Mouse (Mus musculus) monocyte, adult 2 months (primary cell): ENCODE results near the gene Ajm1.
A peak's percentile ranks its signal among the peaks of the same experiment; 100 is the strongest.

Source experiments
- DNase-seq, 2 experiments: peaks; one replicate each; pipeline ENCODE4 v3.0.0; 2022; ENCODE audit warnings: low spot score in 2 of 2, low read depth in 1 of 2

Gene Ajm1

DNA sequence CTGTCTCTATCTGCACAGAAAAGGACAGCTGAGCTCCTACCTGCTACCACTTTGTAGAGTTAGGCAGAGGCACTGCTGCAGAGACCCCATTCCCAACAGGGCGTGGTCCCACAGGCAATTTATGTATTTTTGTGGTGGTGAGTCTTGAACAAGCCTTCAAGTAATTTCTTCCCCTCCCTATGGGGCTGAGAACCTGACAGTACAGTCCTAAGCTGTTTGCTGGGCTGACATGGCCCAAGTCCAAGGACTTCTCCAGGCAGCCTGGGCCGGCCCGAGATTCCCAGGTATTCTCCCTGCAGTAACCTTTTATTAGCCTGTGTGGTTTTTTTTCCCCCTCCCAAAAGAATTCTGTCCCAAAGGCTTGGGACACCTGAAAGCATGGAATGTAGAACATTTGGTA lies 2.6 kb upstream of the Ajm1 start:
- DNase-seq, result no peak

DNA sequence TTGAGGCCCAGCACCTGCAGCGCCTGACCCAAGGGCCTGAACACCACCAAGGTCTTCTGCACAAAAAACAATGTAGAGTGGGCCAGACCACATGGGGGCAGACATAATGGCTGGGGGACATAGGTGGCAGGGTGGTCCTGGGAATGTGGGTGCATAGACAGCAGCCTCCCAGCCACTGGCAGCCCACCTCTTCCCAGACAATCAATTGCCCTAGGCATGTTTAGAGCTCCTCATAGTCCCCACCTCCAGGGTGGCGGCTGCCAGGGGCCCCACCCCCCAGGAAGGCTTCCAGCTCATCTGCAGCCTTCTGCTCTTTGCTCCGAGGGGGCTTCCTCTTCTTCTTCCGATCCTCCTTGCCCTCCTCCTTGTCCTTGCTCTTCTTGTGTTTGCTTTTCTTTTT lies 2.0 kb upstream of the Ajm1 start:
- no peak for DNase-seq

DNA sequence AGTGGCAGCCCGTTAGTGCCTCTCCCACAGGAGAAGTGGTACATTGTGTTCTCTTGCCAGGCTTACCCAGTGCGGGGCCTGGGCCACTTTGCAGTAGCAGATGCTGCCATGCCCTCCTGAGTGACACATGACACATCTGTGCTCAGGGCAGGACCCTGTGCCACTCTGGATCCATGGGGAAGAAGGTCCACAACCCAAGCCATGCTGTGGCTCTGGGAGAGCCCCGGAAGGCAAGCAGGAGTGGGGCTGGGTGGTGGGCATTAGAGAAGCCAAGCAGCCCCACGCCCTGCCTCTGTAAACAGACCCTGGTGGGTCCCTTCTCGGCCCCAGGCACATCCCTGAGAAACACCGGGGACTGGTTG lies 1.5 kb upstream of the Ajm1 start:
- DNase-seq, result no peak

DNA sequence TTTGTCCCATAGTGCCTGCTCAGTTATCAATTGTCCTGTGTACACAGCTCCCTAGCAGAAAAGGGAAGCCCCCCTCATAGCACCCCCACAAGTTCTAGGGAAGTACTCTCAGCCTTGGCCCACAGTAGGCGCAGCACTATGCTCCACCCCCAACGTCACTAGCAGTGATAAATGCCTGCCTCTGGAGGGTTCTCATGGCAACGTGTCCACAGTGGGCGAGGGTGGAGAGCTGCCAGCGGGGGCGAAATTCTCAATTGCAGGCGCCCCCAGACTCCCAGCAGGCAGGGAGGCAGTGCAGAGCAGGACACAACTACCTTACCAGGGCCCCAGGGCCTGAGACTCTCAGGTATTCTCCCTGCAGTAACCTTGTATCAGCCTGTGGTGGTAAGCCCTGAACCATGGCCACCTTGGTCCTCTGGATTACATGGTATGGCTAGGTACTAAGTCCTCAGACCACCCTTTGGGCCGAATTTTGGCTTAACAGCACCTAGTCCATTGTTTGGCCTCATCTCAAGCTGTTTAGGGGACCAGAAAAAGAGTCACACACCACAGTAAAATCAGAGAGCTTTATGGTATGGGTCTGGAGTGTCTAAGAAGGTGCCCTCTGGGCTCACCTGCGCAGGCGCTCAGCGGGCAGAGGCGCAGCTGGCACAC lies 1.0 kb upstream of the Ajm1 start:
- no peak for DNase-seq

DNA sequence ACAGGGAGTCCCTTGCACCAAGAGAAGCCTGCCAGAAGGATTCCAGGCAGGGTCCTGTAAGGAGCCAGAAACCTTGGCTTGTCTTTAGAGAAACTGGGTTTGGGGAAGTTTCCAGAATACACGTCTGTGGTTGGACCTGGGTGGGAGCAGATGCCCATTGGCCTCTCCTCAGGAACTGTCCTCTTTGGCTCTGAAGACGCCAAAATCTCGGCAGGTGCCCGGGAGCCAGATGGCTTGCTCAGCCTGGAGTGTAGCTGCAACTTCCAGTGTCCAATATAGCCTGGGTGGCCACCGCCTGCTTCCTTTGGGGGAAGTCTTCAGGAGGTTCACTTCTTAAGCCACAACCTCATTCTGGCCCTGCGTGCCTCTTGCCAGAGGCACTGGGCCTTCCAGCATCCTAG lies 344 bp upstream of the Ajm1 start:
- DNase-seq, result peak in 1 of 2 experiments; percentile 27

DNA sequence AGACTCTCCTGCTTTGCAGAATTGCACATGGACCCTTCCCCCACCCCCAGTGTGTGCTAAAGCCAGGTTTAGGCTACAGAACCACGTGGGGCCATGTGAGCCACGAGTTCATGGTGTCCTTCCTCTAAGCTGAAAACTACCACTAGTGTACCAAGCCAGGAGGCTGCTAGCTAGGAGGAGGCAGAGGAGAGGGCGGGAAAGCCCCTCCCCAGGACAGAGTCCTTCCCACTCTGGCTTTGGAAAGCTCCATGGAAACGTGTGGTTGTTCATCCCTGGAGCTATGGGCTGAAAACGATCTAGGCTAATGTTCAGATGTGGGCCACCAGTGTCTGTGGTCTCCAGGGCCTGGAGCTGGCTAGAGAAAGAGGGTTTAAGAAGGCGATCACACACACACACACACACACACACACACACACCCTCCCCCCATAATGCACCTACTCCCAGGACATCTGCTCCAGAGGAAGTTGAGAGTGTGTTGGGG lies 896 bp downstream of the Ajm1 start:
- DNase-seq, result no peak

DNA sequence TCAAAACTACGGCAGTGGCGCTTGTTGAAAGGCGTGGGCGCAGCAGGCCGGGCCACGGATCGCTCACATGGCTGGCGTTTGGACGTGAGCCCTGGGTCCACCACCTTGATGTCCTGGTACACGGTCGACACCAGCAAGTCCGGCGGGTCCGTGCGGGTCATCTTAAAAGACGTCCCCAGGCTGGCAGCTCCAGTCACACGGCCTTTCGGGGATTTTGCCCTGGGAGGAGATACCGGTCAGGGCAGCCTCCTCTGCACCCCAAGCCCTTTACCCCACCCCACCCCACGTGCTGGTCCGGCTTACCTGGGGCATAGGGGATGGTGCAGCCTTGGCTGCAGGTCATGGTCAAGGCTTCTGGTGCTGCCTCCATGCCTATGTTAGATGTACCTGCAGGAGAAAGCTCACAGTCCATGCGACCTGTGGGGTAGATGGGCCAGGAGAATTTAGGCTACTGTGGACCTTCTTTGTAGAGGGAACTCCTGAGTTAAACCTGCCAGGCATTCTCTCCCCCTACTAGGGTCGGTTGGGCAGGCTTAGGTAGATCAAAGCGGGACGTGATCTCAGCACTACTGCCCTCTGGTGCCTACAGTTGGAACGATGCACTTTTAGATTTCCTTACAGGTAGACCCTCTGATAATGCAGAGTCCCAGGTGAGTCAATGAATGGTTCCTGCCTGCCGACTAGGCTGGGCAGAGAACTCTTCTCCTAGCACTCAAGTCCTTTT lies 1.7 kb downstream of the Ajm1 start:
- DNase-seq, result no peak

DNA sequence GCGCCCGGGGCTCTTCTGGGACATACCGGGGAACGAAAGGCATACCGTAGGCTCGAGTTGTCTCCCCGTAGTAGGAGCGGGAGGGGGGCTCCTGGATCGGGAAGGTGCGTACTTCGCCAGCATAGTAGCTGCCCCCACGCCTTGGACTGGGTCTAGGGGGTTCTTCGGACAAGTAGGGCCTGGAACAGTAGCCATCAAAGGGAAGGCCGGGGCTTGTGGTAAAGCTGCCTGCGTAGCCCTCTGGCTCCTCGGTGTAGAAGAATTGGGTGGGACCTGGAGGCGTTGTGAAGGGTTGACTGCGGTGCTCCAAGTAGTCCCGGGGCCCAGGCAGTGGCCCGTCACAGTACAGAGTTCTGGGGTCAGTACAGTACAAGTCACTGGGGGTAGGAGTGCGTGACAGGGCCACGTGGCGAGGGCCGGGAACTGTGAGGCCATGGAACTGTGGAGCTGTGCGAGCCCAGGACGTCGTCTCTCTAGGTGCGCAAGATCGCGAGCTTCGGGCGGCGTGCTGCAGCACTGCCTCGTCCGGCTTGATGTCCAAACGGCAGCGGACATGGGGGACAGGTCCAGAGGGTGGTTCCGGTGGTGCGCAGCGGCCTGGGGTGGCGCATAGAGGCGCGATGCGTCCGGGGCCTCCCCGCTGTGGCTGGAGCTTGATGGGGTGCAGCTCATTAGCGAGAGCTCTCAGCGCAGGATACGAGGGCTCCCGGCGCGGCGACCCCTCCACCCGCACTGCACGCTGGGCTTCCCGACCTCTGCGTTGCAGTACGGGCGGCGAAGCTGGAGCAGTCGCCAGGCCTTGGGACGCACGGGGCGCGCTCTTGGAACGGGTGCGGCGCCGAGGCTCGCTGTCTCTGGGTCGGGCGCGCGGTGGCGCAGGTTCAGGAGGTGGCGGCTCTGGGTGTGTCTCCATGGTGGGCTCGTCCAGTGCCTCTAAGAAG lies 2.5 kb downstream of the Ajm1 start:
- DNase-seq, result no peak

DNA sequence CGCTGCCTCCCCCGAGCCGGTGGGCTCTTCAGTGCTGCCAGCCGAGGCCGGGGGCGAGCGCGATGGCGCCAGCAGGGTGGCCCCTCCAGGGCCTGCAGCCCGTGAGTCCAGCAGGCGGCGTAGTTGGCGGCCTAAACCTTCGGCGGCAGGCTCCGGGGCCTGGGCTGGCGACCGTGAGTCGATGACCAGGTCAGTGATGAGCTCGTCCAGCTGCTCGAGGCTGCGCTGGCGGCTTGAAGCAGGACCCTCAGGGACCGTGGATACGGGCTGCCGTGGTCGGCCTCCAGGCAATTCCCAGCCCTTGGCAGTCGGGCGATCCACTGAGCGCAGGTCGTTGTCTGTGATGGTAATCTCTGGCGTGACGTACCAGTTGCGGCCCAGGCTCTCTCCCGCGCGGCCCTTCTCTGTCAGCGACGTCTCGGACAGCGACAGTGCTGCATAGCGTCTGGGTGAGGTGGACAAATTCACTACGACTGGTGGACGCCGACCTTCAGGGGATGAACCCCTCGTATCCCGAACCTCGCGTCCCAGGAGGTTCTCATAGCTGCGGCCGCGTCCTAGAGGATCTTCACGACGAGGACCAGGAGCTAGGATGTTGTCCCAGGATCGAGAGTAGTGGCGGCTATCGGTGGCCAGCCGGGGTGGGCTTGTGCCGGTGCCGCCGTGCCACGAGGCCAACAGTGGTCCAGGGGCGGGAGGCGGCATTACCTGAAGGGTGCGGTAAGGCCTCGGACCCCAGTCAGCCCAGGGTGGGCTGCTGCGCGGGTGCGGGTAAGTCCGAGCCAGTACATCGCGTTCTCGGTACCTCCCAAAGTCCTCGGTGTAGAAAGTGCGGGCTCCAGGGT lies 3.4 kb downstream of the Ajm1 start:
- no peak for DNase-seq

DNA sequence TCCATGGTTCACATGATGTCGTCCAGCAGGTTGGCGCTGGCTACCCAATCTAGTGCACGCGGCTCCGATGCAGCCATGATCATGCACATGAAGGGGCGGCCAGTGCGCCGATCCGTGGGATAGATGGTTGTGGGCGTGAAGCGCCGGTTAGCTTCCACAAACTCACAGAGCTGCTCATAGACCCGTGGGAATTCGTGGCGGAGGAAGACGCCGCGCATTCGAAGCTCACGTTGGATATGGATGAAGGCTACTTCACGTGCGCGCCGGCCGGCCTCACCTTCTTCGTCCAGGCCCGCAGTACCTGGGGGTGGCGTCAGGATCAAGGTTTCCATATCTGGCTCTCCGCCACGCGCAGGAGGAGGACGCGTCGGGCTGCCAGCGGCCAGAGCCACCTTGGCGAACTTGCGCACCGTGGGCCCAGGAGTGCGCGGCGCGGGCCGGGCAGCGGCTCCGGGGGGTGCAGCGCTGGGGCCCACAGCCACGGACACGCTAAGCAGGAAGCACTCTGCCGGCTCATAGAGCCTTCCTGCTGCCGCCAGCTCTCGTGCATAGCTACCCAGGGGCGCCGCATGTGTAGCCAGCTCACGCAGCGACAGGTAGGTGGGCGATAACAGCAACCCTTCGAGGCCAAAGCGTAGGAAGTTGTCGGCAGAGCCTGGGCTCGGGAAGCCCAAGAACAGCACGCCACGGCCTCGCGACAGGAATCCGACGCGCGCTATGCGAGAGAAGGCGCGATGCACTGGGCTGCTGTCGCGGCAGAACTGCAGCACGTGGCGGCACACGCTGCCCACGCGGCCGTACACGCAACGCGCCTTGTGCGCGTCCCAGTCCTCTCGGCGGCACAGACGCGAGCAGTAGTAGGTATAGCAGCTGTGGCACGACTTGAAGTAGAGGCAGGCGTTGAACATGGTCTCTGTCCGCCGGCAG lies 4.3 kb downstream of the Ajm1 start:
- DNase-seq, result no peak

DNA sequence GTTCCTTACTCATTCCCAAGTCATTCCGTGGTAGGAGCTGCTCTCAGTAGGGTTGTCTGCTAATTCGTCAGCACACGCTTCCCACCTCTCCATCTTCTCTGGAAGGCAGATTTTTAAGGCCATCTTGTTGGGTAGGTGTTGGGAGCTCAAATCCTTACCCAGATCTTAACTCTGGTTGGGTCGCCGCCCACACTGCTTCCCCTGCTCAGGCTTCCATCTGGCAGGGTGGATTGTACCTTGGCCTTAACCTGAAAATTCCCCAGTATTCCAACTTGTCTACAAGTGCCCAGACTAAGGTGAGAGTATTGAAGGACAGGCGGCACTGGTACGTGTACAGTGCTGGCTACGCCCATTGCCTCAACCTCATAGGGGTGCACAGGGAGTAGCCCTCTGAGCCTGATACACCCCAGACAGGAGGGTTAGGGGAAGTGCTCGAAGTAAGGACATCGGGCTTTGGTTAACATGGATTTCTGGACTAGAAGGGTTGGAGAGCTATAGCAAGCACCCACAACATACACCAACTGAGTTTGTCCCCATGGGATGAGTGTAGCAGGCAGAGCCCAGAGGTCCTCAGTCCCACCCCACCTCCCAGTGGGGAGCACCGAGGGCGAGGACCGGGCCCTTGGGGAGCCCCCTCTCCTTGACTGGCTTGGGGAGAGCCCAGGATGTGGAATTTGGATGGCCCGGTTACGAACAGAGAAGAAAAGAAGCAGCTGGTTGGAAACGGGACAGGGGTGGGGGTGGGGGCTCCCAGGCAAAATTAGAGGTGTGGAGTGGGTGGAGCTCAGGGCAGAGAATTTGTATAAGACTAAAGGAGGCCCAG lies 5.3 kb downstream of the Ajm1 start:
- no peak for DNase-seq

DNA sequence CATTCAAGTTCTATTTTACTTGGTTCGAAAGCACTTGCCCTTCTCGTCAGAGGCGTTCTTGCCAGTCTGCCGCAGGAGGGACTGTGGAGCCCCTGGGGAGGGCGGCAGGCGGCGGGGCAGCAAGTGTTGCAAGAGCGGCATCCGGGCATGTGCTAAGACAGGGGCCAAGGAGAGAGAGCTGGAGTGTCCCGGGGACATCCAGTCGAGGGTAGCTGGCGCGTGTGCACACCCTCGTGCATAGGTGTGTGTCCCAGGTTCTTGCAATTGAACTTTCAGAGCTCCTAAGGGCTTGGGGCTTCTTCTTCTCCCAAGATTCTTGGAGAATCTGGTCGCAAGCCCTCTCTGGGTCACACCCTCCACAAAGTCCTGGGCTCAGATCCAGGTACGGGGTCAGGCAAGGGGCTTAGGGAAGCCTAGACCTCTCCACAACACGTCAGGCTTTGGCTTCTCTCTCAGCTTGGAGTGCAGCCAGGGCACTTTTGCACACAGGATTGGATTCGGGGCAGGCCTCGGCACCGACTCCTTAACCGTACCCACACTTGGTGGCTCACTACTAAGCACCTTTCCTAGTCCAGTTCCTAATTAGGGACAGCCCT lies 6.0 kb downstream of the Ajm1 start:
- no peak for DNase-seq

DNA sequence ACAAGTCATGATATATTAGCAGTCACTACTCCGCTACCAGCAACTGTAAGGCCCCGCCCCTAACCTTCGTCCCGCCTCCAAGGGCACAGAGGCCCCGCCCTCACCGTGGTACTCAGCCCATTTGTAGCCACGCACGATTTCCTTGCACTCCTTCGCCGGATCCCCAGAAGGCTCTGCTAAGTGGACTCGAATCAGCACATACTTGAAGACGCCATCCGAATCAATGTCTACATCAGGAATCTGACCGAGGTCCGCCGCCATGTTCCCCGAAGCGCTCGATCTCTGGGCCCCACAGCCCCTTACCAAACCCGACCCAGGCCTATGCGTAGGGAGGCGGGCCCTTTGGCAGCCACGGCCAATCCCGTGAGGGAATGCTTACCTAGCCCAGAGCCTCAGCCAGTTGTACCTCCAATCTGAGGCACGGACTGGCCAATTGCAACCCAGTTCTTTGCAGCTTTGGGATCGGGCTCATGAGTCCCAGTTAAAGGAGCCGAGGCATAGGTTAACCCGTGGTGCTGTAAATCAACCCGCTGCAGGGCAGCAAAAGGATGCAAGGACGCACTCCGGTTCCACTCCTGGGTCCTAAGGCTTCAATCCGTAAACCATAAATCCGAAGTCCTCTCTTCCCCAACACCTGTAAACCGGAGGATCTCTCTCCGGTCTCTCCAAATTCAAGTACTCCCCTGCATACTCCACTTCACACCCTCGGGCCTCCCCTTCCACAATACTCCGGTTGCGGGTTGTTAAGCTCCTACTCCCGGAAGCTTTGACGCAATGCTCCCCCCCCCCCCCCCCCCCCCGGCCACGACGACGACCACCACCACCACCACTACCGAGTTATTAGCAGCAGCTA lies 6.8 kb downstream of the Ajm1 start, which contains the start of the genes Mamdc4 and Phpt1:
TSS of gene Mamdc4 (minus strand) at position 267 of the 853 bp plus-strand sequence.
TSS of gene Phpt1 (minus strand) at position 646 of the 853 bp plus-strand sequence.
- peak; percentile 84 to 95 for DNase-seq

DNA sequence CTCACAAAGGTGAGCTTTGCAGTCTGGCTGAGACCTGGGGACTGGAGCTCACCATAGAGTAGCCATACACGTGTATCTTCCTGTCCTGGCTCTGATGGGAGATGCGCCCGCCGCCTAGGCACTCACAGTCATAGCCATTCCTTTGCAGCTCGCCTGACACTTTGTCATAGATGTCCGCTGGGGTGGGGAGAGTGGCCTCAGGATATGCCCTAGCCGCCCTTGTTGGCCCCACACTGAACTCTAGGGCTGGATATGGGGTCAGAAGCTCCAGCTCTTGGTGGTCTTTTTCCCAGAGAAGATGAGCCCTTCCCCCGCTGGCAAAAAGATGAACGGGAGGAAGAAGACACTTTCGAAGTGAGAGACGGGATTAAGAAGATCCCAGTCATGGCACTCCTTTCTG lies 7.4 kb downstream of the Ajm1 start:
- DNase-seq, result no peak

DNA sequence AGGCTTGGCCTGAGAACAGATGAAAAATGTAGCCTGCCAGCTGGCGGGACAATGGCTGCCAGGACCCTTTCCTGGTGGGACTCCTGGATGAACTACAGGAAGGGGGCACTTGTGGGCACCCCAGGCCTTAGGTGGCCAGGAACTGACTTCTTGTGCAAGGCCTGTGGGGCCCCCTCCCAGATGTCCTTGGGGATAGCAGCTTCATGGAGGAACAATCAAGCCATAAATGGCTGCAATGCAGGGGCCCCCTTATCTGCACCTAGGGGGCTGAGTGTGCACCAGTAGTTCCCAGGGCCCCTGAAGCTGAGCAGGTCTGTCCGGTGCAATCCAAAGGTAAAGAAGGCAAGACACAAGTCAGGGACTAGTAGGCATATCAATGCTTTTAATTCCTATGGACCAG lies 8.5 kb downstream of the Ajm1 start:
- DNase-seq, result no peak

DNA sequence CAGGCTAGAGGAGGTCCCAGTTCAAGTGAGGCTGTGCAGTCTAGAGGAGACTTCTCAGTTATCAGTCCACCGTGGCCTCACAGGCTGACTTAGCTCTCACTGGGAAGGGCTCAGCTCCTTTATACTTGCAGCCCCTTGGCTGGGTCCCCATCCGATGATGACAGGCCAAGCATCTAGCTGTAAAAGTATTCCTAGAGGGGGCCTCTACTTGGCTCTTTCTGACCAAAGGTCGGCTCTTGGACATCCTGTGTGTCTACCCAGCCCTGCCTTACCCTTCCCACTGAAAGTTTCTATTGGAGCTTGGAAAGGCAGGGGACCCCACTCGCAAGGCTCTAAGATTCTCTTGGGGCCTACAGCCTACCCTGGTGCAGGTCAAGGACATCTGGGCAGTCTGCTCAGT lies 10.3 kb downstream of the Ajm1 start:
- DNase-seq, result no peak

DNA sequence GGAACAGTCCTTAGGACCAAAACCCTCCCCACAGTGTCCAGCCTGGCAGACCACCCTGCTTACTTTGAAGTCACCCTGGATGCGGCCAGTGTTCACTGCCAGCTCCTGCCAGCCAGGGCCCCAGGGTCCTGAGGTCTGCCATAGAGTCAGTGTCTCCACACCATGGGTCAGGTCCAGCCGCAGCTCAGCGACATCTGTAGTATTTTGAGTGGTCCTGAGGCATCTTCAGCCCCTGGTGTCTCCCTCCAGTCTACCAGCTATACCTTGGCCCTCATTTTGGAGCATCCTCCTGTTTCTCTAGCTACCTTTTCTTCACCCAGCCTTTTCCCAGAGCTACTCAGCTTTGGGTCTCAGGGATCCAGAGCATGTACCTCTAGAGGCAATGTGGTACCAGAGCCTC lies 12.2 kb downstream of the Ajm1 start:
- no peak for DNase-seq
